Mouse (Mus musculus) bone marrow macrophage, adult 2 months (primary cell): ENCODE results near the gene Sdhb. TPM values are rescaled to one million over a fixed set of nuclear protein-coding genes. Genes with fewer than 3 reads are reported as not detected.

Experiments used
- H3K27ac ChIP-seq: 2 replicates; pipeline ENCODE4 v1.5.1; 2012; ENCODE audit warnings: low read depth, low read length; ENCODE audit not compliant: insufficient read depth
- H3K4me1 ChIP-seq: 2 replicates; pipeline ENCODE4 v1.6.1; 2012; ENCODE audit warnings: low read length; ENCODE audit not compliant: control insufficient read depth, insufficient read depth
- H3K4me3 ChIP-seq: 2 replicates; pipeline ENCODE4 v1.5.1; 2012; ENCODE audit warnings: mild to moderate bottlenecking, low read length, moderate library complexity; ENCODE audit not compliant: insufficient read depth
- CTCF ChIP-seq: IDR thresholded peaks from 2 replicates; pipeline ENCODE4 v1.5.1; 2012; ENCODE audit warnings: low read depth, mild to moderate bottlenecking, low read length, moderate library complexity
- POLR2A ChIP-seq: IDR thresholded peaks from 2 replicates; pipeline ENCODE4 v1.6.1; 2012; ENCODE audit warnings: mild to moderate bottlenecking, low read depth, low read length, borderline replicate concordance
- polyA plus RNA-seq: library from polyadenylated mRNA; stranded (reverse); fragments of >200 nt; gene quantifications from 2 replicates; pipeline ENCODE4 v1.2.4, GENCODE M21; 2012; ENCODE audit not compliant: missing spikeins, insufficient read depth, insufficient read length

Sdhb gene
- polyA plus RNA-seq, result 145 and 163 TPM in 2 replicates

DNA sequence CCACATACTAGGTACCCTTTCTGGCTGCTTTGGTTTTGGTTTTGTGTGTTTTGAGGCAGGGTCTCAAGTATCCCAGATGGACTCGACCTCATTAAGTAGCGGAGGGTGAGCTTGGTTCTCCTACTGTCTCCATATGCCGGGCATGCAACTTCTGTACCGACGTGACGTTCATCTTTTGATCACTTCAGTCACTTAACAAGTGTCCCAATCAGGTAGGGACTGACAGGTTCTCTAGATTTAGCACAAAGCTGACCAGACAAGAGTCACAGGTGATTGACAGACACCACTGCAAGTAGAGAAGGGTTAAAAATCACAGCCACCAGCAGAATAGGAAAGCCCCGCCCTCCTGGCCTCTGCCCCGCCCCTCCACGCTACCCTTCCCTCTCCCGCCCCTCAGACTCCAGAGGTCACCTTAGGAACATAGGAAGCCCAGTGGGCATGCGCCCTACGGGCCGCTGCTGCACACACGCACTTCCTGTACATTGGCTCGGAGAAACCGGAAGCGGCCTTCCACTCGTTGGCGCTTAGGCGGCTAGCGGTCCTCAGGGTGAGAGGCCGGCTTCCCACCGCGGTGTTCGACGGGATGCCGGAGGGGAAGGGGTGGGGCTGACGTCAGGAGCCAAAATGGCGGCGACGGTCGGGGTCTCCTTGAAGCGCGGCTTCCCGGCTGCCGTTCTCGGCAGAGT is at the start of gene Sdhb:
TSS of gene Sdhb (plus strand) at position 423 of the 686 bp plus-strand sequence.
- TF ChIP-seq POLR2A, result no peak
- Histone ChIP-seq H3K4me1 (peaks cover 43% of the 10 kb centered on the region), H3K27ac (peak within 1 kb of the TSS; percentile 69)

DNA sequence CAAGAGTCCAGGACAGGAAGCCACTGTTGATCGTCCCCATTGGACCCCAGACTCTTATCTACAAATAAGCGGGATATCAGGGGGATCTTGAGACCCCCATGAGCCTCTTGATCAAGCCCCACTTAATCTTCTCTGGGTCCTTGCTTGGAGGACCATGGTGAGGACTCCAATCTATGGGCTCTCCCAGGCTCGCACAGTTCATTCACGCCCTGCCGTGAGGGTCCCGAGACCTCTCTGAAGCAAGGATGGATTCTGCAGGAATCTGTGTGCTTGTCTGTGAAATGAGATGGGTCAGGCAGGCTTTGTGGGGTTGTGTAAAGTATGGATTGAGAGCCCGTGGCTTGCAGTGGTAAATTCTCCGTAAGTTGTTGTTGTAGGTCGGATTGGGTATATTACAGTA is 49.6 kb upstream of the Sdhb start:
- TF ChIP-seq POLR2A (no peak), CTCF (no peak)
- Histone ChIP-seq H3K4me1 (no peaks in the 10 kb centered on the region), H3K27ac (no peak overlapping the region), H3K4me3 (no peak overlapping the region)

More for the DNA sequence above, at the start of gene Sdhb:
- peak within 1 kb of the TSS; percentile 79 for H3K4me3 ChIP-seq

DNA sequence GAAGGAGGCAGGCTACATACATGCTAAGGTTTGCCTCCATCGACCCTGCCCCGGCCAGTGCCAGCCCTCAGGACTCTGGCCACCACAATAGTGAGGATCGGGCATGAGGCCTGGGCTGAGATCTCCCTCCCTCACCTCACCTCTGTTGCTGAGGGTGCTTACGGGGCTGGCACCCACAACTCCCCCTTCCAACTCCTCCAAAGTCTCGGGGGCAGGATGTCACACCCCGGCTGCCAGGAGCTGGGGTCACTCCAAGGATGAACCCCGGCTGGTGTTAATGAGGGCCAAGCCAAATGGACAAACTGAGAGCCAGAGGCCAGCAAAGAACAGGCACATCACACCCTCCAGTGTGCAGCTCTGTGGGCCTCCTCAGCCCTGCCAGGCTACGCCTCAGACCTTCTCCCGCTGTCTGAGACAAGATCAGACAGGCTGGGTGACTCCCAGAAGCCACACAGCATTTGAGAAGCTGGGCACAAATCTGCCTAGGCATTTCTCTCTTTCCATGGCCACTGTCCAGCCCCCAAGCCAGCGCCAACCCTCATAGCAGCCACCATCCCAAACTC is 48.7 kb upstream of the Sdhb start:
- Histone ChIP-seq H3K4me3 (no peak overlapping the region), H3K27ac (no peak overlapping the region), H3K4me1 (no peaks in the 10 kb centered on the region)
- TF ChIP-seq POLR2A, result no peak
- no peak for TF ChIP-seq CTCF

DNA sequence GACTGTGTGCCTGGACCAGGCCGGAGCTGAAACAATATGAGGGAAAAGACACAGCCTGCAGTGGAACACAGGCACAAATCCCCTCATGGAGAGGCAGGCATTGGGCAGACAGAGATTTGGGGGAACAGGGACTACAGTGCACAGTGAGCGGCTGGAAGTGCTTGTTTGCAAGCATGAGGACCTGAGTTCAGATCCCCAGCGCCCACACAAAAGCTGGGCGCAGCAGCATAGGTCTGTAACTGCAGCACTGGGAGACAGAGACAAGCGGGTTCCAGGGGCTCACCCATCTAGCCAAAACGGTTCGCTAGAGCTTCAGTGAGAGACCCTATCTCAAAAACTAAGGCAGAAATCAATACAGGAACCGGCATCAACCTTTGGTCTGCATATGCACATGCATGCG is 47.4 kb upstream of the Sdhb start:
- H3K4me1 ChIP-seq, result no peaks in the 10 kb centered on the region

DNA sequence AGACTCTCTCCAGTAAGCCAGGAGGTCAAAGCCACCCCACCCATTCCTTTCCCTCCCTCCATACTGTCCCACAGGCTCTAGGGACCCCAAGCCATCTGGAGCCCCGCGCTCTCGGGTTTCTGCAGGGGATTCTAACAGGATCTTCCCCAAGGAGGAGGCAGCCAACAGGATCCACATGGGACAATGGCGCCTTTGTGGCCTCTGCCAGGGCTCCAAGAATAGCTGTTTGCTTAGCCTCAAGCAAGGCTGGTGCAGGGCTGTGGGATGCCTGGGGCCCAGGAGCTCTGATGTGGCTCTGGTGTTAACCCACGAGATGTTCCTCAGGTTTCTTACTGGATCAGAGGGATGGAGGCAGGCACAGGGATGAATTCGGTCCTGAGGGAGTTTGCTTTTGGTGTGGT is 46.3 kb upstream of the Sdhb start:
- TF ChIP-seq CTCF (no peak), POLR2A (no peak)
- Histone ChIP-seq H3K27ac (no peak overlapping the region), H3K4me3 (no peak overlapping the region), H3K4me1 (peaks cover 2% of the 10 kb centered on the region)

More for the DNA sequence above, 47.4 kb upstream of the Sdhb start:
- Histone ChIP-seq H3K4me3 (no peak overlapping the region), H3K27ac (no peak overlapping the region)
- TF ChIP-seq POLR2A (no peak), CTCF (no peak)

DNA sequence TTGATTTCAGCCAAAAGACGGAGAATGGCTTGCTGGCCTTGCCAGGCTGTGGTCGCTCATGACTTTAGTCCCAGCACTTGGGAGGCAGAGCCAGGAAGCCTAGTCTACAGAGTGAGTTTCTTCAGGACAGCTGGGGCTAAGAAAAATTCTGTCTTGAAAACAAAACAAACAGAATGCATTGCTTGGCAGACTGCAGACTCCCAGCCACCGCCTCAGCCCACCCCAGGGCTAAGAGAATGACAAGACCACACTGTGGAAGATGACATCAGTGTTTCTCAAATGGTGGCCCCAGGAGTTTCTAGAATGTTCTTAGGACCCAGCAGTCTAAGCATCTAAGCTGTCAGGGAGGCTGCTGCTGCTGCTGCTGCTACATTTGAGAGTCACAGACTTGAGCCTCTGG is 45.8 kb upstream of the Sdhb start:
- Histone ChIP-seq H3K27ac (no peak overlapping the region), H3K4me3 (no peak overlapping the region), H3K4me1 (peaks cover 7% of the 10 kb centered on the region)
- no peak for TF ChIP-seq CTCF
- TF ChIP-seq POLR2A, result no peak

DNA sequence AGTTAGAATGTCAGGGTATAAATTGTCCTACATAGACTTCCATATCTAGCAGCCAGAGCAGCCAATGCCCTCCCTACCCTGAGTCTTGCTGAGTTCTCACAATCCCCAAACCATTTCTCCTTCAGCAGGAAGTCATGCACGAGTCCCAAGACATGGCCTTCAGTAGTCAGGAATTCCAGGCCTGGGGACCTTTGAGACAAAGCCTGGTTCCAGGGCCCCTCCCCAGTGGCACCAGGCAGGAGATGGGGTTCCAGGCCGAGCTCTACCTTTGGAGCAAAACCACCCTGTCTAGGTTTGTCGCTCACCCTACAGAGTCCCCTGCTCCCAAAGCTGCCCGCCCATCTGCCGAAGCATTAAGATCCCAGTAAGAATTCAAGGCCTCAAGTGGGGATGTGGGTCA is 44.7 kb upstream of the Sdhb start:
- H3K4me1 ChIP-seq, result peaks cover 7% of the 10 kb centered on the region
- no peak overlapping the region for H3K4me3 ChIP-seq
- H3K27ac ChIP-seq, result no peak overlapping the region
- TF ChIP-seq POLR2A, result no peak

DNA sequence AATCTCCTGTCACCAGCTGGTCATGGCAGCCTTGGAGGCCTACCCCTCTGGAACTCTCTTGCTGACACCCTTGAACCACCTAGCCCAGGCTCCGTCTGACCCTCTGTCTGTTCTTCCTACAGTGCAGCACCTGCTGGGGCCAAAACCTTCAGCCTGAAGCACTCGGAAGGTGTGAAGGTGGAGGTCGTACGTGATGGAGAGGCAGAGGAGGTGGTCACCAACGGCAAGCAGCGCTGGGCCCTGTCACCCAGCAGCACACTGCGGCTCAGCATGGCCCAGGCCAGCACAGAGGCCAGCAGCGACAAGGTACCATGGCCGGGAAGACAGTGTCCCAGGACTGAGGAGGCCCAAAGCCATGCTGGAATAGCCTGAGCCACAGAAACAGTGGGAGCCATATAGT is 43.6 kb upstream of the Sdhb start:
- Histone ChIP-seq H3K4me1 (peaks cover 7% of the 10 kb centered on the region), H3K27ac (no peak overlapping the region), H3K4me3 (no peak overlapping the region)
- no peak for TF ChIP-seq CTCF
- TF ChIP-seq POLR2A, result no peak

DNA sequence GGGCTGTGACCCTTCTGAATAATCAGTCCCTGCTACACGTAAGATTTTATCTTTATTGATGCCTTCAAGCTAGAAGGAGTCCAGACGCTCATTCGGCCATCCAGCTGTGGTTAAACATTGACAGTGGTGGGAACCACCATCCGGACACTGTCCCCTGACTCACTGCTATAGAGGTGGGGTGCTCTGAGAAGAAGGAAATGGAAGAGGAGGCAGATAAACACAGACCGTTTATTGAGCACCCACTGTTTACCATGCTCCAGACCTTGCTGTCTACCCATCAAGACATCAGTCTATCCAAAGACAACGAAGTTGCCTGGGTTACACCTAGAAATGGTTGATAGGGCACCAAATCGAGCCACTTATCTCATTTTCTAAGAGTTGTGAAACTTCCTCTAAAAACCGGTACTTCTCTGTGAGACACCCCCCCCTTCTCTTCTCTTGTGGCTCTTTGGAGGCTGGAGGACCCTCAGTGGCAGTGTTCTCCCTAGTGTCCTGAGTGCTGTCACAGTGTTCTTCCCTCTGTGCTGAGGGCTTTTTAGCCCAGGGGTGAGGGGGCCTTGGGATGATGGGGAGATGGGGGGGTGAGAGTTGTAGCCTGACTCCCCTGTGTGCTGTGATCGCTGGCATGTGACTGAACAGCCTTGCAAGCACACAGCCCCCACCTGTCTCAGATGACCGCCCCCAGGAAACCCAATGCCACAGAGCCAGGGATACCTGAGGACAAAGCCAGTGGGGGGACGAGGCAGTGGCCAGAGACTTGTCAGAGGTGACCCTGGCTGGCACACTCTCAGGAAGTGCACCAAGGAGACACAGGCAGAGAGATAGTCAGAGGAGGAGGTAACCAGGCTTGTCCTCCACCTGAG is 40.8 kb upstream of the Sdhb start:
- H3K27ac ChIP-seq, result no peak overlapping the region
- TF ChIP-seq POLR2A, result no peak
- no peak for TF ChIP-seq CTCF
- peaks cover 7% of the 10 kb centered on the region for H3K4me1 ChIP-seq
- H3K4me3 ChIP-seq, result no peak overlapping the region

DNA sequence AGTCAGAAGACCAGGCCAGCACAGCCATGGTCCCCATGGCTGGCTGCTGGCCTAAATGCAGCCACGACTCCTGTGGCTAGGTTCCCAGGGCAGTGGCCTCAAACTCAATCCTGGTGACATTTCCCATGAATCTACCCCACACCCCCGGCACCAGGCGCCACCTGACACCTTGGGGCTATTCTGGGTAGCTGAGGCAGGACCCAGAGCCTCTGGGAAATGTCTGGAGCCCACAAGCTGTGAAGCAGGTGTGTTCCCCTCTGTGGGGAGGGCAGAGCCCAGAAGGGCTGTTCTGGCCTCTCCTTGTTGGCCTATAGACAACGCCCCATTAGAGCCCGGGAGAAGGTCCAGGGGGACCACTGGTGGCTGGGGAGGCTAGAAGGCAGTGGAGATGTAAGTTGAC is 38.5 kb upstream of the Sdhb start:
- peaks cover 7% of the 10 kb centered on the region for H3K4me1 ChIP-seq
- no peak for TF ChIP-seq CTCF
- TF ChIP-seq POLR2A, result no peak
- H3K27ac ChIP-seq, result no peak overlapping the region
- H3K4me3 ChIP-seq, result no peak overlapping the region
